Mouse (Mus musculus) testis, adult 2 months (tissue): ENCODE measurements around the gene Naaa.

ENCODE experiments used
- CTCF ChIP-seq: fragments of 200-500 bp; IDR thresholded peaks from 2 replicates; pipeline ENCODE4 v1.5.1; 2012; ENCODE audit warnings: low read depth, mild to moderate bottlenecking, inconsistent platforms, low read length, moderate library complexity; ENCODE audit not compliant: control insufficient read depth, insufficient read depth, insufficient replicate concordance
- POLR2A ChIP-seq: fragments of 200-500 bp; IDR thresholded peaks from 2 replicates; pipeline ENCODE4 v1.6.1; 2012; ENCODE audit warnings: low read depth, mild to moderate bottlenecking, inconsistent platforms, low read length, moderate library complexity; ENCODE audit not compliant: control insufficient read depth

DNA sequence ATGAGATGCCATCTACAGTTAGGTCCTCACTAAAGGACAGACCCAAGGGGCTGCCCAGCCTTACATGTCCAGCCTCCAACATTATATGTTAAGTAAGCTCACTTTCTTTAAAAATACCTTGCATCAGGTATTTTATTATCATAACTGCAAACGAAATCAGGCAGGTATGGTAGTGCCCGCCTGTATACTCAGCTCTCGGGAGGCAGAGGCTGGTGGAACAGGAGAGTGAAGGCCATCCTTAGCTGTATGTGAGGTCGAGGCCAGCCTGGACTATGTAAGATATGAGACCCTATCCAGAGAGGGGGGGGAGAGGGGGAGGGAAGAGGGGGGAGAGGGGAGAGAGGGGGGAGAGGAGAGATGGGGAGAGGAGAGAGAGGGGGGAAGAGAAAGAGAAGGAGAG is 44.6 kb downstream of the Naaa start:
- TF ChIP-seq CTCF: no peak
- no peak for TF ChIP-seq POLR2A
